Mouse (Mus musculus): Measurements from ENCODE around the gene Rangrf. TPM values are rescaled to one million over a fixed set of nuclear protein-coding genes. Genes with fewer than 3 reads are reported as not detected.
"Not testable (repeated sequence)": the region's sequence is repeated elsewhere in the genome, so short reads cannot be mapped to it uniquely, and the experiment has no call there.

Rangrf gene
- total RNA-seq, 1 experiment from 2014 or later: 39.4 TPM

DNA sequence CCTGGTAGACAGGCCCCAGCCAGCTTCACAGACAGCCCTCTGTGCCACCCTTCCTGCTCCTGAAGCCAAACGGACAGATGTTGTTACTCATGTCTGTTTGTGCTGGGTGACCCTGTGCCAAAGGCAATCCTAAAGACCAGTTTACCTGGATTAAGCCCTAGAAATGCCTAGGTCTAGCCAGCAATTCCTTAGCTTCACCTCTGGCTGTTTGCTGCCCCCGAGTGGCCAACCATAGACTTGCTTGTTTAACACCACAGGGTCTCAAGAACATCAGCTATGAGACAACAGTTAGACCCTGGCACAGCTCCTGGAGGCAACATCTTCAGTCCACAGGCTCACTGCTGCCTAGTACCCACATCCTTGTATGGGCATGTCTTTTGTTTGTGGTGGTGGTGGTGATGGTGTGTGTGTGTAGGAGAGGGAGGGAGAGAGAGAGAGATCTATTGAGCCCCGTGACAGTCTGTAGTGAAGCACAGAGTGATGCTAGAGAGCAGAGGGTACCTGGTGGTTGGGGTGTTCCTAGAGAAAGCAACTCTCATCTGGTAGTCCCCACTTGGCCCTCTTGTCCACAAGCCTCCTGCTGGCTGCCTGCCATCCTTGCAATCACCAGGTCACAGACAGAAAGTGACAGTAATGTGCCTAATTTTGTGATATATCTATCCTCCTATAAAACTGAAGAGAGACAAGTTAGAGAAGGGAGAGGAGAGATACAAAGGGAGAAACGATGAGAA lies 7.8 kb upstream of the Rangrf start:
- peak; percentile 82 for ATAC-seq (replicated peaks; ENCODE audit: low read depth, poor library complexity, severe bottlenecking)

DNA sequence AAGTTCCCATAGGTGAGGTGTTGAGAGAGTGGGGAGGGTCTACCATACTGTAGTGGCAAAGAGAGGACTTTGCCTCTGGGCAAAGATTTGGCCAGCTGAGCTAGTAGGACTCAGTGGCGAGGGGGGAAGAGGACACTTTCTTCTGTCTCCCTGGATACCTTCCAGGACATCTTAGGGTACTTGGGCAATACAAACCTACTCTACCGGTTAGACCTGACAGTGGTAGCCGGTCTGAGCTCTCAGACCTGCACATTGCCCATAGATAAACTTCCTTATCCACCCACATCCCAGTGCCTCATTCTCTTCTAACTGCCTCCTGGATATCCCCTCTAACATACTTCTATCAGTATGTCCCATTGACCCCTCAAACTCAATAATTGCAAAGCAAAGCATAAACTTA lies 5.9 kb upstream of the Rangrf start:
- no peak for ATAC-seq (replicated peaks; ENCODE audit: low read depth, poor library complexity, severe bottlenecking)

DNA sequence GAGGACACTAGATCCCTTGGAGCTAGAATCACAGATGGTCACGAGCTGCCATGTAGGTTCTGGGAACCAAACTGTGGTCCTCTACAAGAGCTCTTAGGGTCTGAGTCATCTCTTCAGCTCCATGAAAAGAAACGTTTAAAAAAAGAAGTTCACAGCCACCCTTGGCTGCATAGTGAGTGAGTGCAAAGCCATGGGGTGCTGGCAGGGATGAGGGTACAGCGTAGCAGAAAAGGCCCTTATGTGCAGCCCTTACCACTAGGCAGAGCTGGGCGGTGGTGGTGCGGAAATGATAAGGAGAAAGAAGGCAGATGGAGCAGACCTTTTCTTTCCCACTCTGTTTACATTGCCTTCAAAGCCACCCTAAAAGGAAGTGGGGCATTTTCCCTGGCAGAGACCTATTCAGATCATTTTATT lies 4.3 kb upstream of the Rangrf start:
- ATAC-seq (replicated peaks; ENCODE audit: low read depth, poor library complexity, severe bottlenecking): peak; percentile 80

DNA sequence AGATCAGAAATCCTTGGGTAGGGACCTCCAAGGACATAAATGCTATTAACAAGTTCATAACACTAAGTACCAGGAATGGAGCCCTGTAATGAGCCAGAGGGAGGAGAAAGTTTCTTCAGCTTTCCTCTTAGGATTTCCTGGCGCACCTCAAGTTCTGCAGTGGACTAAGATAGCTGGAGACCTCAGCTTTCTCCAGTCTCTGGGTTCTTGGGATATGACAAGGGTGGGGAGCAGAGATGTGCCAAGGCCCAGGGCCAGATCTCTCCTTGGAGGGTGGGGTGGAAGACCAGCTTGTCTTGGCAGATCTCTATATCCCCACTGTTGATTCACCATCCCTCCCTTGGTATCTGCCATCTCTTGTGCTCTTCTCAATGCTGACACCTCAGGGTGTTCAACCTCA lies 616 bp upstream of the Rangrf start:
- no peak for ATAC-seq (replicated peaks; ENCODE audit: low read depth, poor library complexity, severe bottlenecking)

DNA sequence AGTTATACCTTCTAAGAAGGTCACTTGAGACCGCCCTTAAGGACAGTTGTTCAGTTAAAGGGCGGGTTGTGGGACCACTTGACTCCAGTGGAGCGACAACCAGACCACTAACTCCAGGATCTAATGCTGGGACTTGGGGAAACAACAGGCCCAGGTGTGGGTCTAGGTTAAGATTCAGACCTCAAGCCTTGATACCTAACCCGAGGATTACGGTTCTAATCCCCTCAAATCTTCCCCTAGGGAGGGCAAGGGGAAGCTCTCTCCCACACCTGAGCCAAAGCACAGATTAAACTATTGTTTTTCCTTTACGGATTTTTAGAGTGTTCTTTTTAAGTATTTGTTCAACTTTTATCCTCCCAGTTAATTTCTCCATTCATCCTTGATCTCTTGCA lies 930 bp downstream of the Rangrf start:
- ATAC-seq (replicated peaks; ENCODE audit: low read depth, poor library complexity, severe bottlenecking): no peak

DNA sequence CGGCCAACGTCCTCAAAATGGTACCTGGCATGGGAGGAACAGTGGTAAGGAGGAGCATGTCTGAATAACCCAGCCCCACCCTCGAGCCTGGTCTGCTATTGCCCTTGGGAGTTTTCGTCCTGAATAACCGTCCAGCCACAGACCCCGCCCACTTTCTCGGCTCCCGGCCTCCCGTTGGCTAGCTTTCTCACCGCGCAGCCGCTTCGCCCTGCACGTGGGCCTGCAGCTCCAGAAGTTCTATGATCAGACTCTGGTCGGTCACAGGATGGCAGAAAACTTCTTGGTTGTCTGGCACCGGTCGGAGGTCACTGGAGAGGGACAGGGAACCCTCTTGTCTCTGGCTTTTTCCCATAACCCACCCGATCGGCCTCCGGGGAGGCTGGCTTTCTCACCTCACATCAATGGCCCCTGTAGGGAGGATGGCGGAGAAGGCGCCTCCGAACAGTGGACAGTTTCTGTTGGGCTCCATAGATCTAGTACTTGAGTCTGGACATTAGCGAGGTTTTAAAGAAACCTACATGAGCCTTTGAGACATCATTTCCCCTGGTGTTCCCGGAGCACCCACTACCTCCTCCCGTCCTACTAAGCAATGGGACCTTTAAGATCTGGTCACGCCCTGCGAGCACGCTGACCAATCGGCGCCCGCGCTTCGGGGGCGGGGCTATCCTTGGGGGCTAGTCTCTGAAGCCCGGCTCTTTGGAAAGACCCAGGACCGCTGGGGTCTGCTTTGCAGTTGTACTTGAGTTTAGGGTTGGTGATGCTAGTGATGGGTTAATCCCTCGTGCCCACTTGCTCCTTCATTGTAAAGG lies 1.5 kb downstream of the Rangrf start:
- ATAC-seq (replicated peaks; ENCODE audit: low read depth, poor library complexity, severe bottlenecking): peak; percentile 95

DNA sequence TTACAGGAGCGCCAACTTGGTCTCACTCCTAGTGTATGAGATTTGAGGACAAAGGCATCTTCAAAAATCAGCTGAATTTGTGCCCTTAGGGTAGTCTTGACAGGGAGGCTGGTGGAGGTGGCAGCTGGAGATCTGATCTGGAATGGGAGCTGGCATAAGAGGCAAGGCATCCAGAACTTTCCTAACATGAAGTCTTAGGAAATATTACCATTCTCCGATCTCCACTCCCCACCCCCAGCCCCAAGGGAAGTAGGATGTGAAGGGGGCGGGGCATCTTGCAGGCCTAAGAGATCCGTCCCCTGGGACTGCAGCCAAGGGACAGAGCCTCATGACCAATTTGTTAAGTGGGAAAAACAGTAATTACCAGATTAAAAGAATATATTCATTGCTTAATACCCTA lies 4.8 kb downstream of the Rangrf start:
- no peak for ATAC-seq (replicated peaks; ENCODE audit: low read depth, poor library complexity, severe bottlenecking)

DNA sequence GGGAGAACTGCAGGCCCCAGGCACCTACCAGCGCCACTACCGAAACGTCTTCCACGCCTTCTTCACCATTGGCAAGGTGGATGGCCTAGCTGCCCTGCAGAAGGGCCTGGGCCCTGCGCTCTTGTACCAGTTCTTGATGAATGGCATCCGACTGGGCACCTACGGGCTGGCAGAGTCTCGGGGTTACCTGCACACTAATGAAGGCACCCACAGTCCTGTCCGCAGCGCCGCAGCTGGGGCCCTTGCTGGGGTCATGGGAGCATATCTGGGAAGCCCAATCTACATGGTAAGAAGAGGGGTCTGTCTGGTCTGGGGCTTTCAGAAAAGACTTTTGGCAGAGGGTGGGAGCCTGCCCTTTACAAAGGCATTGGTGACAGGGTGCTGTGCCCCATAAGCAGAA lies 6.2 kb downstream of the Rangrf start:
- no peak for ATAC-seq (replicated peaks; ENCODE audit: low read depth, poor library complexity, severe bottlenecking)

DNA sequence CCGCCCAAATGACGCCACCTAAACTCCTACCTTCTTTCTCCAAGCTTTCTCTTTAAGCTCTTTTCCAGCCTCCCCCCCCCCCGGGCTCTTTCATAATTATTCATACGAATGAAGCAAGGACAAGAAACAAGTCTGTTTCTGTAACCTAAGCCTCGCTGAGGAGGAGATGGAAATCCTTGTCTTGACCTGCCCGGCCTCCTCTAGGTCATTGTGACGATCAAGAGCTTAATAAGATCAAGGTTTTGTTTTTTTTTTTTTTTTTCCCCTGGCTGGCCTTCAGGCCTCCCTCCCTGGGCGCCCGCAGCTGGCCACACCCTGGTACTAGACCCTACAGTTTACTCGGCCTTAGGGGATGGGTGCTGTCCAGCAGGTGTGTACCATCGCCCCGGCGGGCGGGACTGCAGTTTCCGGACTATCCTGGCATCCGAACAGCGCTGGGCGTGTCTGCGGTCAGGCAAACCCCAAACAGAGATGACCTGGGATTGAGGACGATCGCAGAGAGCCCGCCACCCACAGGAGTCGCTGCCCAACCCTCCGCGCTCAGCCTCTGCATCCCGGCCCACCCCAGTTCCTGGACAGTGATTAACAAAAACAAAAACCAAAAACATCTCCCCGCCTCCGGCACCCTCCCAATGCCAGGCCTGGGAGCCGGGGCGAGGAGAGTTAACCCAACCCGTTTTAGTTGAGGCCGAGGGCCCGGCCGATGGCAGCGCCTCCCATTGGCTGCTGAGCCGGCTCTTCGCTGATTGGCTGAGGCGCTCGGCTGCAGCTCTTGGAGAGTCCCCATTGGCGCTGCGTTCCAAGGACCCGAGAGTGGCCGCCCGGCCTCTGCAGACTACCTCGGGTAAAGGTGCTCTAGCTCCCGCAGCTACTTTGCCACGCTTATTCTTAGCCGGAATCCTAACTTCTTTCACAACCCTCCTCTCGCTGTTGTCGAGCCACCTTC lies 7.4 kb downstream of the Rangrf start, which contains the start of gene Slc25a35:
Slc25a35 (plus strand) TSS at position 795 of the 946 bp plus-strand sequence.
- ATAC-seq (replicated peaks; ENCODE audit: low read depth, poor library complexity, severe bottlenecking): peak; percentile 91

DNA sequence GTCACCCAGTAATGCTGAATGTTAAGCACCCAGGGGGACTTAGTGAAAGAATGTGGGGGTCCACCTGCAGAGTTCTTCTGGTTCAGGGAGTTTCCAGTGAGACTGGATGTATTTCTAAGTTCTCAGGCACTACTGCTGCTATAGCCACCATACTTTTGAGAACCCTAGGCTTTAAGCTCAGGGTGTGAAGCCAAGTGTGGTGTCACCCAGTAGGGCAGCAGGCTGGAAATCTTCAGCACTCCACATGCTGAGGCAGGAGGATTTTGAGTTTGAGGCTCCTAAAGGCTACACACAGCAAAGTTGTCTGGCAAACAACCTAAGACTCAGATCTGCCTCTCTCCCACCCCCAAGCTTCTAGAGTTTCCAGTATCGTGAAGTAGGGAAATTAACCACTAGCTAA lies 8.4 kb downstream of the Rangrf start:
- ATAC-seq (replicated peaks; ENCODE audit: low read depth, poor library complexity, severe bottlenecking): no peak

DNA sequence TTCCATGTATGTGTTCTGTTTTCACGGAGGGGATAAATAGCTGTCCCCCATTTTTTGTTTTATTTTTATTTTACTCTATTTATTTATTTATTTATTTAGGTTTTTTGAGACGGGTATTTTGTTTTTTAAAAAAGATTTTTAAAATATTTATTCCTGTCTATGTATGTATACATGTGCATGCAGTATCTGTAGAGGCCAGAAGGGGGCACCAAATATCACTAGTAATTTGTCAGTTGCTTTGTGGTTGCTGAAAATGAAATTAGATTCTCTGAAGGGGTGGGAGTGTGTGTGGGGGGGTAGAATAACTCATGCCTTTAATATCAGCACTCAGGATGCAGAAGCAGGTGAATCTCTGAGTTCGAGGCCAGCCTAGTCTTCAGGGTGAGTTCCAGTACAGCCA lies 9.1 kb downstream of the Rangrf start:
- peak; percentile 47 for ATAC-seq (replicated peaks; ENCODE audit: low read depth, poor library complexity, severe bottlenecking)

DNA sequence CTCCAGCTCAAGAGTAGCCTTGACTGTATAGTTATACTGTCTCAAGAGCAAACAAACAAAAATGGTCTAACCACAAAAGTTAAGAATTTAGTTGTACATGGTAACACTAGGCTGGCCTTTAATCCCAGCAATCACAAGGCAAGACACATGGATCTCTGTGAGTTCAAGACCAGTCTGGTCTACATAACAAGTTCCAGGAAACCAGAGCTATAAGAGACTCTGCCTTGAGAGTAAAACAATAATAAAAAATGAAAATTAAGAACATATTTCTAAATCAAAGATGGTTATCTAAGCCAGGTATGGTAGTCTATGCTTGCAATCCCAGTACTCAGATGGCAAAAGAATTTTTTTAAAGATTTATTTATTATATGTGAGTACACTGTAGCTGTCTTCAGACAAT lies 9.9 kb downstream of the Rangrf start:
- no peak for ATAC-seq (replicated peaks; ENCODE audit: low read depth, poor library complexity, severe bottlenecking)

DNA sequence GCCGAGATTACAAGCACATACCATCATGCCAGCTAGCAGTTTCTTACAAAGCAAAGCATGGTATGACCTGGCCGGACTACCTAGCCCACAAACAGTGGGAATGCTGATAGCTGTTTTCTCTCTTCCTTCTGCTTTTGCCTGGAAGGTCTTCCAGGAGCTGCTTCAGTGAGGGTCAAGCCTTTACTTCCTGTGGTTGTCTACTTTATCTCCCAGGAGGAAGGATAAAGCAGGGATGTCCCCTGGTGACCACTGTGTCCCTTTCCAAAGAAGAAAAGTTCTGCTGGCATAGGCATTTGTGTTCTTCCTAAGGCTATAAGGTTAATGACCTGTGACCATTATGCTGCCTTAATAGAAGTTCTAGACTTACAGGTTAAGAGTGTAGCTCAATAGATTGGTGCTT lies 11.6 kb downstream of the Rangrf start:
- ATAC-seq (replicated peaks; ENCODE audit: low read depth, poor library complexity, severe bottlenecking): no peak

DNA sequence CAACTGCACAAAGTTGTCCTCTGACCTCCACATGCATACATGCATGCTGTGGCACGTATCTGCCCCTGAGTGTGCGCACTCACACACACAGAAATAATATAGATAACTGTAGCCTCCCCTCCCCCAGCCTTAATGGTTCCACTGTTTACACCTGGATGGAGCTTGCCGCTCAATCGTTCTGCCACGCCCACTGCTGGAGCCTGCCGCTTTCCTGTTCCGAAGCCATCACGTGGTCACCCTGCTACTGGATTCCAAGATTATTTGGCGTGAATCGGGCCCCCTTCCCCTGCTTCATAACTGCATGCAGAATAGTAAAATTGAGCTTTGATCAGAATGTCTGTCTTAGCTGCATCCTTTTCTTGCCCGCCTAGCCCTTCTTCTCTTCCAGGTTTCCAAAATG lies 12.8 kb downstream of the Rangrf start:
- not testable (repeated sequence) for ATAC-seq (replicated peaks; ENCODE audit: low read depth, poor library complexity, severe bottlenecking)

DNA sequence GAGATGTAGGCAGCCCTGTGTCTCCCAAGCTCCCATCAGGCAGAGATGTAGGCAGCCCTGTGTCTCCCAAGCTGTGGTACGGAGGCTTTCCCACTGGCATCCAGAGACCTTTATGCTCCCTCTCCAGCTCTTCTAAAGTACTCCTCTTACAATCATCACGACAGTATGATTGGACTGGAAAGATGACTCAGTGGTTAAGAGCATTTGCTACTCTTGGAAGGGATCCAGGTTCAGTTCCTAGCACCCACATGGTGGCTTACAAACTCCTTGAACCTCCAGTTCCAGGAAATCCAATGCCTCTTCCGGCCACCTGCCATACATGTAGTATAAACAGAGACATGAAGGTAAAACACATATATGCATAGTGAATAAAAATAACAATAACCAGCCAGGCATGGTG lies 13.4 kb downstream of the Rangrf start:
- no peak for ATAC-seq (replicated peaks; ENCODE audit: low read depth, poor library complexity, severe bottlenecking)

DNA sequence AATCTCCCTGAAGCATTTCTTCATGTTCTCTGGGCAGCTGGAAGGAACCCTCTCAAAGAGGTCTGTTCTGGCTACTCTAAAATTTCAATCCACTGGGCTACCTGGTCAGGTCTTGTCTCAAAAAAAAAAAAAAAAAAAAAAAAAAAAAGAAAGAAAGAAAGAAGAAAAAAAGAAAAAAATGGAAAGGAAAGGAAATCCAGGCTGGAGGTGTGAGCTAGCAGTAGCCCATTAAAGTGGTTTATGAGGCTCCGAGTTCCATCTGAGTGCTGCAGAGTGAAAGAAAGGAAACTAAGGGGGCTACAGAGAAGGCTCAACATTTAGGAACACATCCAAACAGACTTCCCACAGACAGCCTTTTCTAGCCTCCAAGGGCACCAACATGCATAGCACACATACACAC lies 17.0 kb downstream of the Rangrf start:
- no peak for ATAC-seq (replicated peaks; ENCODE audit: low read depth, poor library complexity, severe bottlenecking)

DNA sequence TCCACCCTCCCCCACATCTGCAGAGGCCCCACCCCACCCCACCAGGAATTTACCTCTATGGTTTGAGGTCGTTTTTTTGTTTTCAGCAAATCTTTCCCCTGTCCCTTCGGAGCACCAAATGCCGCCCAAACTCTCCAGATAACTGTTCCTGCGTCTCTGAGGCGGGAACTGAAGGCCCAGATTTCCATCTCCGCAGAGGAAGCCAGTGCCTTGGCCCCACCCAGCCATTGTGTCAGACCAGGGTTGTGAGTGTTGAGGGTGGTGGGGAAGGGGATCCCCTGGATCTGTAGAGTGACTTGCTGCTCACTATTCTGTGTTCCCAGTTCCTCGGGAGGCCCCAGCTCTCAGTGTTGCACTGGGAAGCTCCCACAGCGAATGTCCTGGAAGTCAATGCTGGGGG lies 17.7 kb downstream of the Rangrf start, which contains the start of gene Arhgef15:
Arhgef15 (minus strand) TSS at position 173 of the 400 bp plus-strand sequence.
- no peak for ATAC-seq (replicated peaks; ENCODE audit: low read depth, poor library complexity, severe bottlenecking)

DNA sequence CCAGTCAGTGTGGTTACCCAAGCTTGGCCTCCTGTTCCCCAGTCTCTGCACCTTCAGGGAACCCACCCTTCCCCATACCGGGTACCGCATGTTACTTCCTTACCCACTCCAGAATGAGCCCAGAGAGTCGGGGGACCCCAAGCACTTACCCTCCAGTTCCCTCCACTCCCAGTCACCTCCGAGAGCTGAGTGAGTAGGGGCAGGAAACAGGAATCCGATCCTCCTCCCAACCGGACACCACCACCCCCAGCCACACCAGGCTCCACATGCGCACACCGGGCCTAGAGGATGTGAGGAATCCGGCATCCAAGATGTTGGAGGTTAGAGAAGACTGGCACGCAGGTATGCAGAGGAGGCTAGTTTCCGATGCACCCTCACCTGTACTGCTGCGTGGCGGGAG lies 18.3 kb downstream of the Rangrf start:
- no peak for ATAC-seq (replicated peaks; ENCODE audit: low read depth, poor library complexity, severe bottlenecking)

DNA sequence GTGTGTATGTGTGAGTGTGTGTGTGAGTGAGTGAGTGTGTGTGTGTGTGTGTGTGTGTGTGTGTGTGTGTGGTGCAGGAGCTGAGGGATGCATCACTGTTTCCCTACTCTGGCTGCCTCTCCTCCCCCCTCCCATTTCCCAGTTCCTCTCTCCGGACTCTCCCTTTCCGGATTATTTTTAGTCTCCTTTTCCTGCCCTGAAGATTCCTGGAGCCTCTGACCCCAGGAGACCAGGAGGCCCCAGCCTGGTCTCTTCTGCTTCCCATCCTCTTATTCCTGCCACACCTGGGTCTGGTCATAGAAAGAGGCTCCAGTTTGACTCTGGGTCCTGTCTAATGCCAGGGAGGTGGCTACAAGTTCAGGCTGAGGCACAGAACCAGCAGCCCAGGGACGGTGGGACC lies 18.9 kb downstream of the Rangrf start:
- ATAC-seq (replicated peaks; ENCODE audit: low read depth, poor library complexity, severe bottlenecking): no peak

DNA sequence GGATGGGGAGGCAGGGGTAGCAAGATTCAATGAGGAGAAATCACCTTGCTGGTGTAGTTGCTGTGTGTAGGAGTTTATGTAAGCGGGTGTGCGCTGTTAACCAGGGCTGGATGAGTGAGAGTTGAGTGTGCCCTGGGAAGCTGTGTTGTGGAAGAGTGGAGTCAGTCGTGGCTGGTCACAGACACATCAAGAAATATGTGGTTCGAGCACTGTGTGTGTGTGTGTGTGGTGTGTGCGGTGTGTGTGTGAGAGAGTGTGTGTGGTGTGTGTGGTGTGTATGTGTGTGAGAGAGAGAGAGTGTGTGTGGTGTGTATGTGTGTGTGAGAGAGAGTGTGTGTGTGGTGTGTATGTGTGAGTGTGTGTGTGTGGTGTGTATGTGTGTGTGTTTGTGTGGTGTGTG lies 19.5 kb downstream of the Rangrf start:
- no peak for ATAC-seq (replicated peaks; ENCODE audit: low read depth, poor library complexity, severe bottlenecking)
